Mouse (Mus musculus) hindbrain, embryonic 16.5 days (tissue): ENCODE measurements around the gene Gm10721. TPM values are rescaled to one million over a fixed set of nuclear protein-coding genes. Genes with fewer than 3 reads are reported as not detected.
"Not testable (repeated sequence)": the region's sequence is repeated elsewhere in the genome, so short reads cannot be mapped to it uniquely, and the experiment has no call there.

Experiments used
- ATAC-seq: fragments of 200-750 bp; cut with Nextera tagmentation; 2 replicates; pipeline ENCODE4 v1.8.0; 2017; ENCODE audit warnings: moderate TSS enrichment, moderate library complexity
- H3K27ac ChIP-seq: fragments of 300-500 bp; sonication (generic); 2 replicates; pipeline ENCODE4 v1.5.1; 2014; ENCODE audit warnings: low read depth, mild to moderate bottlenecking, control low read depth, low read length, moderate library complexity
- H3K27me3 ChIP-seq: fragments of 300-500 bp; sonication (generic); replicated peaks from 2 replicates; pipeline ENCODE4 v1.6.1; 2014; ENCODE audit warnings: low read length; ENCODE audit not compliant: control insufficient read depth, insufficient read depth
- H3K36me3 ChIP-seq: fragments of 300-500 bp; sonication (generic); 2 replicates; pipeline ENCODE4 v1.6.1; 2014; ENCODE audit warnings: mild to moderate bottlenecking, low read length, moderate library complexity, mixed read lengths; ENCODE audit not compliant: control insufficient read depth, insufficient read depth
- H3K4me1 ChIP-seq: fragments of 300-500 bp; sonication (generic); 2 replicates; pipeline ENCODE4 v1.6.1; 2014; ENCODE audit warnings: low read depth, low read length; ENCODE audit not compliant: control insufficient read depth, insufficient read depth
- H3K4me2 ChIP-seq: fragments of 300-500 bp; sonication (generic); 2 replicates; pipeline ENCODE4 v1.6.1; 2014; ENCODE audit warnings: mild to moderate bottlenecking, low read length, control low read depth, moderate library complexity
- H3K4me3 ChIP-seq: fragments of 300-500 bp; sonication (generic); 2 replicates; pipeline ENCODE4 v1.5.1; 2014; ENCODE audit warnings: mild to moderate bottlenecking, low read length, control low read depth, moderate library complexity
- H3K9ac ChIP-seq: fragments of 300-500 bp; sonication (generic); 2 replicates; pipeline ENCODE4 v1.6.1; 2014; ENCODE audit warnings: low read depth, mild to moderate bottlenecking, control low read depth, low read length, moderate library complexity
- H3K9me3 ChIP-seq: fragments of 300-500 bp; sonication (generic); 2 replicates; pipeline ENCODE4 v1.6.1; 2014; ENCODE audit warnings: mild to moderate bottlenecking, low read length, moderate library complexity; ENCODE audit not compliant: control insufficient read depth
- WGBS: fragments of 180-500 bp; shearing (Covaris S2); extraction: QIAGEN DNeasy Blood & Tissue Kit; methylation state at CpG from one replicate; pipeline ENCODE4 v1.1.7; 2014; 5-methylcytosine and 5-hydroxymethylcytosine counted together
- polyA plus RNA-seq: library from polyadenylated mRNA; unstranded; fragments of >200 nt; fragmentation: Nextera tagmentation; extraction: Ambion mirVana; gene quantifications from 2 replicates; pipeline ENCODE4 v1.2.1, GENCODE M21; 2015

Gene Gm10721
- polyA plus RNA-seq, 1 experiment from 2014 or later, result not detected

DNA sequence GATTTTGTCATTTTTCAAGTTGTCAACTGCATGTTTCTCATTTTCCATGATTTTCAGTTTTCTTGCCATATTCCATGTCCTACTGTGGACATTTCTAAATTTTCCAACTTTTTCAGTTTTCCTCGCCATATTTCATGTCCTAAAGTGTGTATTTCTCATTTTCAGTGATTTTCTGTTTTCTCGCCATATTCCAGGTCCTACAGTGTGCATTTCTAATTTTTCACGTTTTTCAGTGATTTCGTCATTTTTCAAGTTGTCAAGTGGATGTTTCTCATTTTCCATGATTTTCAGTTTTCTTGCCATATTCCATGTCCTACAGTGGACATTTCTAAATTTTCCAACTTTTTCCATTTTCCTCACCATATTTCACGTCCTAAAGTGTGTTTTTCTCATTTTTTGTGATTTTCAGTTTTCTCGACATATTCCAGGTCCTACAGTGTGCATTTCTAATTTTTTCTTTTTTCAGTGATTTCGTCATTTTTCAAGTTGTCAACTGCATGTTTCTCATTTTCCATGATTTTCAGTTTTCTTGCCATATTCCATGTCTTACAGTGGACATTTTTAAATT is 802 bp upstream of the Gm10721 start:
- H3K9me3 ChIP-seq, H3K9ac ChIP-seq, H3K4me3 ChIP-seq, H3K27ac ChIP-seq, ATAC-seq, H3K27me3 ChIP-seq, H3K4me1 ChIP-seq, H3K4me2 ChIP-seq, H3K36me3 ChIP-seq: not testable (repeated sequence)
- 78% methylated on average over 2 of the region's 7 CpGs for WGBS

- H3K4me3 ChIP-seq, ATAC-seq: not testable (repeated sequence)
- WGBS, result 58% methylated on average over 4 of the region's 9 CpGs
These were observed 2.4 kb downstream of the Gm10721 start, which contains the start of gene Gm10720 for GRCm38 (mm10) chr9:3015354-3015753. TSS of gene Gm10720 (plus strand) at chr9:3015654.

GRCm38 (mm10) chr9:3015896-3016295 is 3.0 kb downstream of the Gm10721 start:
- 73% methylated on average over 4 of the region's 6 CpGs for WGBS
- not testable (repeated sequence) for H3K36me3 ChIP-seq

More at GRCm38 (mm10) chr9:3015354-3015753, 2.4 kb downstream of the Gm10721 start, which contains the start of gene Gm10720:
- H3K27me3 ChIP-seq, H3K27ac ChIP-seq, H3K9ac ChIP-seq, H3K36me3 ChIP-seq, H3K4me1 ChIP-seq, H3K9me3 ChIP-seq, H3K4me2 ChIP-seq: not testable (repeated sequence)

GRCm38 (mm10) chr9:3017108-3017507 is 4.2 kb downstream of the Gm10721 start, which contains the start of gene Gm10719:
TSS of gene Gm10719 (plus strand) at chr9:3017408.
- H3K9ac ChIP-seq, H3K9me3 ChIP-seq, H3K4me3 ChIP-seq, H3K36me3 ChIP-seq, H3K4me1 ChIP-seq, H3K27ac ChIP-seq, H3K4me2 ChIP-seq, ATAC-seq, H3K27me3 ChIP-seq: not testable (repeated sequence)
- WGBS, result no CpG with 5 or more reads among the region's 9 CpGs

More at GRCm38 (mm10) chr9:3015896-3016295, 3.0 kb downstream of the Gm10721 start:
- not testable (repeated sequence) for ATAC-seq, H3K9ac ChIP-seq, H3K4me3 ChIP-seq, H3K27me3 ChIP-seq, H3K4me2 ChIP-seq, H3K9me3 ChIP-seq, H3K4me1 ChIP-seq, H3K27ac ChIP-seq

- not testable (repeated sequence) for H3K9ac ChIP-seq, H3K4me3 ChIP-seq, H3K4me2 ChIP-seq, H3K9me3 ChIP-seq, H3K27ac ChIP-seq, H3K36me3 ChIP-seq, ATAC-seq, H3K27me3 ChIP-seq, H3K4me1 ChIP-seq
- 62% methylated on average over 9 of the region's 9 CpGs for WGBS
These were observed 6.0 kb downstream of the Gm10721 start for GRCm38 (mm10) chr9:3018944-3019343.

DNA sequence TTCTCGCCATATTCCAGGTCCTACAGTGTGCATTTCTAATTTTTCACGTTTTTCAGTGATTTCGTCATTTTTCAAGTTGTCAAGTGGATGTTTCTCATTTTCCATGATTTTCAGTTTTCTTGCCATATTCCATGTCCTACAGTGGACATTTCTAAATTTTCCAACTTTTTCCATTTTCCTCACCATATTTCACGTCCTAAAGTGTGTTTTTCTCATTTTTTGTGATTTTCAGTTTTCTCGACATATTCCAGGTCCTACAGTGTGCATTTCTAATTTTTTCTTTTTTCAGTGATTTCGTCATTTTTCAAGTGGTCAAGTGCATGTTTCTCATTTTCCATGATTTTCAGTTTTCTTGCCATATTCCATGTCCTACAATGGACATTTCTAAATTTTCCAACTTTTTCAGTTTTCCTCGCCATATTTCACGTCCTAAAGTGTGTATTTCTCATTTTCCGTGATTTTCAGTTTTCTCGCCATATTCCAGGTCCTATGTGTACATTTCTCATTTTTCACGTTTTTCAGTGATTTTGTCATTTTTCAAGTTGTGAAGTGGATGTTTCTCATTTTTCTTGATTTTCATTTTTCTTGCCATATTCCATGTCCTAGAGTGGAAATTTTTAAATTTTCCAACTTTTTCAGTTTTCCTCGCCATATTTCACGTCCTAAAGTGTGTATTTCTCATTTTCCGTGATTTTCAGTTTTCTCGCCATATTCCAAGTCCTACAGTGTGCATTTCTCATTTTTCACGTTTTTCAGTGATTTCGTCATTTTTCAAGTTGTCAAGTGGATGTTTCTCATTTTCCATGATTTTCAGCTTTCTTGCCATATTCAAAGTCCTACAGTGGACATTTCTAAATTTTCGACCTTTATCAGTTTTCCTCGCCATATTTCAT is 7.1 kb downstream of the Gm10721 start:
- not testable (repeated sequence) for H3K27ac ChIP-seq, H3K4me1 ChIP-seq, H3K27me3 ChIP-seq, H3K36me3 ChIP-seq, H3K4me3 ChIP-seq, H3K9ac ChIP-seq, H3K4me2 ChIP-seq, H3K9me3 ChIP-seq
- ATAC-seq, result peak; percentile 69; the same call in 1 of the 2 replicates
- WGBS, result 82% methylated on average over 11 of the region's 19 CpGs

GRCm38 (mm10) chr9:3022316-3023008 is 9.5 kb downstream of the Gm10721 start:
- WGBS, result 75% methylated on average over 9 of the region's 13 CpGs
- H3K36me3 ChIP-seq, result not testable (repeated sequence)

GRCm38 (mm10) chr9:3023312-3023984 is 10.5 kb downstream of the Gm10721 start, which contains the start of gene Gm10718:
TSS of gene Gm10718 (plus strand) at chr9:3023547.
- not testable (repeated sequence) for ATAC-seq, H3K36me3 ChIP-seq, H3K27ac ChIP-seq, H3K4me3 ChIP-seq, H3K4me1 ChIP-seq, H3K27me3 ChIP-seq, H3K9ac ChIP-seq, H3K9me3 ChIP-seq, H3K4me2 ChIP-seq
- 70% methylated on average over 9 of the region's 13 CpGs for WGBS

More at GRCm38 (mm10) chr9:3022316-3023008, 9.5 kb downstream of the Gm10721 start:
- not testable (repeated sequence) for ATAC-seq, H3K4me3 ChIP-seq, H3K27me3 ChIP-seq, H3K9ac ChIP-seq, H3K4me2 ChIP-seq, H3K4me1 ChIP-seq, H3K27ac ChIP-seq, H3K9me3 ChIP-seq
